Mouse (Mus musculus) thymus, adult 2 months (tissue): ENCODE measurements around the gene Irf5.

Experiments used
- CTCF ChIP-seq: fragments of 200-500 bp; IDR thresholded peaks from 2 replicates; pipeline ENCODE4 v1.5.1; 2012; ENCODE audit warnings: mild to moderate bottlenecking, control low read depth, low read length, moderate library complexity, borderline replicate concordance; ENCODE audit not compliant: control insufficient read depth, poor library complexity, insufficient read depth; ENCODE audit errors: extremely low read depth
- POLR2A ChIP-seq: fragments of 200-500 bp; IDR thresholded peaks from 2 replicates; pipeline ENCODE4 v1.6.1; 2012; ENCODE audit warnings: mild to moderate bottlenecking, low read length, control low read depth, moderate library complexity; ENCODE audit not compliant: control insufficient read depth, poor library complexity, insufficient read depth; ENCODE audit errors: extremely low read depth

DNA sequence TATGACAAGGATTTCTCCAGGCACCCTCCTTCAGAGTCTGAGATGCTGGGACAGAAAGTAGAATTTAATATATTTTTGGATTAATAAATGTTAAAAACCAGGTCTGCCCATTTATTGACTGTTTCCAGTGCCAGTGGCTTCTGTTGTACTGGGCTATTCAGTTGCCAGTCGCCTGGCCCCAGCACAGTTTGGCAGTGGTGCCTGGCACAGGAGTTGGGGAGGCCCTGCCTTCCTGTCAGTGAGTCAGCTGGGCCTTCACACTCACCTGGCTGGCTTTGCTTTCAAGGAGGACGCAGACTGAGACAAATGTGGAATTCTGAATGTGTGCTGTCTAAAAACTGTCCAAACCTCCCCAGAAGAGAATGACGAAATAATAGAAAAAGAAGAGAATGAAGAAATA is 10.8 kb downstream of the Irf5 start:
- TF ChIP-seq CTCF (no peak), POLR2A (no peak)
